Mouse (Mus musculus): ENCODE results near the gene Kcnj6. TPM values are rescaled to one million over a fixed set of nuclear protein-coding genes. Genes with fewer than 3 reads are reported as not detected.

The Kcnj6 gene
- polyA plus RNA-seq, 1 experiment, result not detected

DNA sequence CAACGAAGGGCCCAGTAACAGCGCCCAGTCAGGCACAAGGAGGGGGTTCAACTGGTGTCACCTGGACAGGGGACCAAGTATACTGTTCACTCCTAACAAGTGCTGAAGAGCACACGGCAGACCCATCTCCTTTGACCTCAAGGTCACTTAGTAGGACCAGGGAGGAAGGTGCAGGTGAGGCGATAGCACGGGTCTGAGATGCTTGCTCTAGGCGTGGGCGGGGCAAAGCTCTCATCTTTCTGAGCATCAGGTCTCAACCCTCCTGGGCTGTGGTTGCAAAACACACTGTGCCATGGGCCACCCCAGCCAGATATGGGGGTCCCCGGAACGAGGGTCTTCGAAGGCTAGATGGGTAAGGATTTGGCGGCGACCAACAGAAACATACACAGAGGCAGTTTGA, 274.6 kb downstream of the Kcnj6 start:
- Histone ChIP-seq H3K4me1 (ENCODE audit: control insufficient read depth, insufficient read depth, insufficient read length, low read length) (peaks cover 7% of the 10 kb centered on the region), H3K27me3 (ENCODE audit: control insufficient read depth, insufficient read depth, low read length) (no peaks in the 10 kb centered on the region), H3K36me3 (ENCODE audit: control insufficient read depth, insufficient read depth, low read length) (no peaks in the 10 kb centered on the region), H3K27ac (ENCODE audit: insufficient read depth, low read depth, low read length) (no peak overlapping the region), H3K4me3 (ENCODE audit: low read depth, low read length) (no peak overlapping the region)
- WGBS, result 71% methylated on average over 12 of the region's 12 CpGs
- TF ChIP-seq POLR2A (IDR thresholded peaks at IDR 0.05; ENCODE audit: low read depth, low read length) (no peak), CTCF (IDR thresholded peaks at IDR 0.05; ENCODE audit: extremely low read depth, insufficient read length, insufficient replicate concordance, low read depth, low read length) (no peak)

GRCm38 (mm10) chr16:94721549-94722006, 275.9 kb downstream of the Kcnj6 start:
- H3K27ac ChIP-seq (ENCODE audit: insufficient read depth, low read depth, low read length), result no peak overlapping the region; the same call in 1 of the 2 replicates
- 36% methylated on average over 10 of the region's 10 CpGs for WGBS
- no peak for TF ChIP-seq POLR2A (IDR thresholded peaks at IDR 0.05; ENCODE audit: low read depth, low read length)
- no peak for TF ChIP-seq CTCF (IDR thresholded peaks at IDR 0.05; ENCODE audit: extremely low read depth, insufficient read length, insufficient replicate concordance, low read depth, low read length)

DNA sequence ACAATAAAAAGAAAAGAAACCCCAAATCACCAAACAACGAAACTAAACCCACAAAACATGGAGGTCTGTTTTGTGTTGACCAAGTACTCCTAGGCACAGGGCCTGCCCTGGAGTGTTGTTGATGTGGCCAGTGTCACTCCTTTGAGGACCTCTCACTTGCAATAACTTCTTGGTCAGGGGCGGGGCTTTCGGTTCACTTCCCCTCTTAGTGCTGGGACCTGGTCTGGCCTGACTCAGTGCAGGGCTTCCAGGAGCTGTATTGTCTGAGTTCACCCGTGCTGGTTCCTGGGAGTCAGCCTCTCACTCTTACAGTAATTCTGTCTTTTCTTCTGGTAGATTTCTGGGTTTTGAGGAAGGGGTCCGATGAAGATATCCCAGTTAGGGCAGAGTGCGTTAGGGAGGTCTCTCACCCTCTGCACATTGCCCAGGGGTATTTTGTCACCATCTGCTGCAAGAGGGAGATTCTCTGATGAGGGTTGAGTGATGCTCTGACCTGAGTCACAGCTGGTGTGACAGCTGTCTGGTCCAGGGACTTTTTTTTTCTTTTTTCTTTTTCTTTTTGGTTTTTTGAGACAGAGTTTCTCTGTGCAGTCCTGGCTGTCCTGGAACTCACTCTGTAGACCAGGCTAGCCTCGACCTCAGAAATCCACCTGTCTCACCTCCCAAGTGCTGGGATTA, 276.9 kb downstream of the Kcnj6 start:
- Histone ChIP-seq H3K4me1 (ENCODE audit: control insufficient read depth, insufficient read depth, insufficient read length, low read length) (peaks cover 7% of the 10 kb centered on the region), H3K36me3 (ENCODE audit: control insufficient read depth, insufficient read depth, low read length) (no peaks in the 10 kb centered on the region), H3K4me3 (ENCODE audit: low read depth, low read length) (no peak overlapping the region), H3K27me3 (ENCODE audit: control insufficient read depth, insufficient read depth, low read length) (no peaks in the 10 kb centered on the region), H3K27ac (ENCODE audit: insufficient read depth, low read depth, low read length) (no peak overlapping the region)
- TF ChIP-seq CTCF (IDR thresholded peaks at IDR 0.05; ENCODE audit: extremely low read depth, insufficient read length, insufficient replicate concordance, low read depth, low read length) (no peak), POLR2A (IDR thresholded peaks at IDR 0.05; ENCODE audit: low read depth, low read length) (no peak)
- WGBS, result 64% methylated on average over 7 of the region's 7 CpGs

More at GRCm38 (mm10) chr16:94721549-94722006, 275.9 kb downstream of the Kcnj6 start:
- Histone ChIP-seq H3K4me3 (ENCODE audit: low read depth, low read length) (no peak overlapping the region), H3K36me3 (ENCODE audit: control insufficient read depth, insufficient read depth, low read length) (no peaks in the 10 kb centered on the region), H3K27me3 (ENCODE audit: control insufficient read depth, insufficient read depth, low read length) (no peaks in the 10 kb centered on the region), H3K4me1 (ENCODE audit: control insufficient read depth, insufficient read depth, insufficient read length, low read length) (peaks cover 7% of the 10 kb centered on the region)

DNA sequence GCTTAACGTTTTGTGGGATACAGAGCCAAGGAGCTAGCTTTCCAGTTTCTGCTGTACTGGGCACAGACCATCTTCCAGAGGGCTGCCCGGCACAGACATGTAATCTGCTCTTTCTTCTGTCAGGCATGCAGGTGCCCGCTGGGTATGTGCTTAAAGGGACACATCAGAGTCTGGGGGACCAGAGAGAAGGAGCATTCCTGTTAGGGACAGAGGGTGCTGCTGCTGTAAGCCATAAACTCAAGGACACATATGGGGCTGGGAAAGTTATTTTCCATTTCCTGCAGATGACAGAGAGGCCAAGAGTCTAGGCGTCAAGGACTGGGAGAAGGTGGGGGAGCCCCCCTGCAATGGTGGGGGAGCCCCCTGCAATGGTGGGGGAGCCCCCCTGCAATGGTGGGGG, 278.0 kb downstream of the Kcnj6 start:
- Histone ChIP-seq H3K27ac (ENCODE audit: insufficient read depth, low read depth, low read length) (no peak overlapping the region), H3K36me3 (ENCODE audit: control insufficient read depth, insufficient read depth, low read length) (no peaks in the 10 kb centered on the region), H3K27me3 (ENCODE audit: control insufficient read depth, insufficient read depth, low read length) (no peaks in the 10 kb centered on the region), H3K4me1 (ENCODE audit: control insufficient read depth, insufficient read depth, insufficient read length, low read length) (peaks cover 2% of the 10 kb centered on the region; the same call in 1 of the 2 replicates), H3K4me3 (ENCODE audit: low read depth, low read length) (no peak overlapping the region)
- TF ChIP-seq CTCF (IDR thresholded peaks at IDR 0.05; ENCODE audit: extremely low read depth, insufficient read length, insufficient replicate concordance, low read depth, low read length) (no peak), POLR2A (IDR thresholded peaks at IDR 0.05; ENCODE audit: low read depth, low read length) (no peak)
- whole genome bisulfite sequencing, result 56% methylated on average over 4 of the region's 4 CpGs

DNA sequence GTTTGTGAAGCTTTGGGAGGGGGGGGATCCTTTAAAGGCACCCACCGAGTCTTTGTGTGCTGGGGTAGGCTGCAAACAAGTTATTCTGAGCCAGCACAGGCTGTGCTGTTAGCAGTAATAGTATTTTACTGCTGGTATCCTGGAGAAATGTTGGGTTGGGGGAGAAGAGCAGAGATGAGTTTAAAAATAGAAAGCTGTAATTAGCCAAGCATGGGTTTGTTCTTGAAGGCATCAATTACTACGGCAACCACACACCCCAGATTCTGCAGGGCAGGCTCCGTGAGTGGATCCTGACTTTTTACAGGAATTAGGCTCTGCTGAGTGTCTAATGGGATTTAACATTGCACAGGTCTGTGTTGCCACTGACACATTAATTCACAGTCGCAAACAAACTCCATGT, 278.6 kb downstream of the Kcnj6 start:
- H3K27me3 ChIP-seq (ENCODE audit: control insufficient read depth, insufficient read depth, low read length), result no peaks in the 10 kb centered on the region
- H3K4me3 ChIP-seq (ENCODE audit: low read depth, low read length), result no peak overlapping the region
- WGBS, result 61% methylated on average over 4 of the region's 4 CpGs
- TF ChIP-seq CTCF (IDR thresholded peaks at IDR 0.05; ENCODE audit: extremely low read depth, insufficient read length, insufficient replicate concordance, low read depth, low read length) (no peak), POLR2A (IDR thresholded peaks at IDR 0.05; ENCODE audit: low read depth, low read length) (no peak)
- no peaks in the 10 kb centered on the region for H3K36me3 ChIP-seq (ENCODE audit: control insufficient read depth, insufficient read depth, low read length)
- H3K27ac ChIP-seq (ENCODE audit: insufficient read depth, low read depth, low read length), result no peak overlapping the region
- H3K4me1 ChIP-seq (ENCODE audit: control insufficient read depth, insufficient read depth, insufficient read length, low read length), result no peaks in the 10 kb centered on the region; the same call in 1 of the 2 replicates

- Histone ChIP-seq H3K4me1 (ENCODE audit: control insufficient read depth, insufficient read depth, insufficient read length, low read length) (peaks cover 4% of the 10 kb centered on the region; the same call in 1 of the 2 replicates), H3K4me3 (ENCODE audit: low read depth, low read length) (no peak overlapping the region), H3K27ac (ENCODE audit: insufficient read depth, low read depth, low read length) (no peak overlapping the region), H3K27me3 (ENCODE audit: control insufficient read depth, insufficient read depth, low read length) (no peaks in the 10 kb centered on the region), H3K36me3 (ENCODE audit: control insufficient read depth, insufficient read depth, low read length) (no peaks in the 10 kb centered on the region)
- 92% methylated on average over 11 of the region's 11 CpGs for WGBS
- TF ChIP-seq POLR2A (IDR thresholded peaks at IDR 0.05; ENCODE audit: low read depth, low read length) (no peak), CTCF (IDR thresholded peaks at IDR 0.05; ENCODE audit: extremely low read depth, insufficient read length, insufficient replicate concordance, low read depth, low read length) (no peak)
These were observed 280.4 kb downstream of the Kcnj6 start for GRCm38 (mm10) chr16:94717051-94717450.

GRCm38 (mm10) chr16:94714483-94714882, 283.0 kb downstream of the Kcnj6 start:
- Histone ChIP-seq H3K4me3 (ENCODE audit: low read depth, low read length) (no peak overlapping the region), H3K4me1 (ENCODE audit: control insufficient read depth, insufficient read depth, insufficient read length, low read length) (peaks cover 4% of the 10 kb centered on the region; the same call in 1 of the 2 replicates), H3K36me3 (ENCODE audit: control insufficient read depth, insufficient read depth, low read length) (no peaks in the 10 kb centered on the region), H3K27ac (ENCODE audit: insufficient read depth, low read depth, low read length) (no peak overlapping the region), H3K27me3 (ENCODE audit: control insufficient read depth, insufficient read depth, low read length) (no peaks in the 10 kb centered on the region)
- 67% methylated on average over 14 of the region's 14 CpGs for WGBS
- TF ChIP-seq POLR2A (IDR thresholded peaks at IDR 0.05; ENCODE audit: low read depth, low read length) (no peak), CTCF (IDR thresholded peaks at IDR 0.05; ENCODE audit: extremely low read depth, insufficient read length, insufficient replicate concordance, low read depth, low read length) (no peak)

All from small intestine, adult 2 months (tissue).